Mouse (Mus musculus) small intestine, adult 2 months (tissue): ENCODE data around the gene Olfr1355. TPM values are rescaled to one million over a fixed set of nuclear protein-coding genes. Genes with fewer than 3 reads are reported as not detected.
"Not testable (repeated sequence)": the region's sequence is repeated elsewhere in the genome, so short reads cannot be mapped to it uniquely, and the experiment has no call there.

ENCODE experiments used
- H3K27ac ChIP-seq: fragments of 200-500 bp; 2 replicates; pipeline ENCODE4 v1.5.1; 2012; ENCODE audit warnings: low read depth, low read length, control low read depth, inconsistent platforms; ENCODE audit not compliant: insufficient read depth
- H3K27me3 ChIP-seq: fragments of 200-500 bp; 2 replicates; pipeline ENCODE4 v1.6.1; 2012; ENCODE audit warnings: mild to moderate bottlenecking, moderate library complexity, low read length, inconsistent platforms; ENCODE audit not compliant: control insufficient read depth, insufficient read depth
- H3K36me3 ChIP-seq: fragments of 200-500 bp; 2 replicates; pipeline ENCODE4 v1.6.1; 2012; ENCODE audit warnings: mild to moderate bottlenecking, low read length, control low read depth, inconsistent platforms; ENCODE audit not compliant: control insufficient read depth, insufficient read depth
- H3K4me1 ChIP-seq: fragments of 200-500 bp; 2 replicates; pipeline ENCODE4 v1.6.1; 2012; ENCODE audit warnings: low read length, inconsistent platforms, mixed read lengths; ENCODE audit not compliant: control insufficient read depth, insufficient read depth, insufficient read length
- H3K4me3 ChIP-seq: fragments of 200-500 bp; 2 replicates; pipeline ENCODE4 v1.5.1; 2012; ENCODE audit warnings: low read depth, mild to moderate bottlenecking, control low read depth, inconsistent platforms, low read length, moderate library complexity
- CTCF ChIP-seq: fragments of 200-500 bp; IDR thresholded peaks from 2 replicates; pipeline ENCODE4 v1.5.1; 2012; ENCODE audit warnings: low read depth, mild to moderate bottlenecking, control low read depth, inconsistent platforms, low read length, moderate library complexity, mixed read lengths; ENCODE audit not compliant: insufficient replicate concordance, insufficient read length; ENCODE audit errors: extremely low read depth
- POLR2A ChIP-seq: fragments of 200-500 bp; IDR thresholded peaks from 2 replicates; pipeline ENCODE4 v1.6.1; 2012; ENCODE audit warnings: low read depth, mild to moderate bottlenecking, control low read depth, inconsistent platforms, low read length, moderate library complexity
- WGBS: fragments of 180-500 bp; shearing (Covaris S2); methylation state at CpG from one replicate; pipeline ENCODE4 v1.1.7; 2018; 5-methylcytosine and 5-hydroxymethylcytosine counted together
- polyA plus RNA-seq: library from polyadenylated mRNA; depleted of rRNA; stranded (reverse); fragments of >200 nt; gene quantifications from 2 replicates; pipeline ENCODE4 v1.2.3, GENCODE M21; 2012; rRNA removed

The Olfr1355 gene
- not detected in 2 replicates for polyA plus RNA-seq

GRCm38 (mm10) chr10:78875240-78875639 is at the start of gene Olfr1355:
Gene Olfr1355, plus strand, starts transcription at chr10:78875540.
- H3K36me3 ChIP-seq = no peaks in the 10 kb centered on the region
- no peak within 1 kb of the TSS for H3K4me3 ChIP-seq
- H3K27me3 ChIP-seq = no peaks in the 10 kb centered on the region
- WGBS = 65% methylated on average over 2 of the region's 2 CpGs
- H3K27ac ChIP-seq = no peak within 1 kb of the TSS
- H3K4me1 ChIP-seq = no peaks in the 10 kb centered on the region
- TF ChIP-seq POLR2A (no peak), CTCF (no peak)

GRCm38 (mm10) chr10:78840456-78840855 is 34.9 kb upstream of the Olfr1355 start:
- 91% methylated on average over 12 of the region's 12 CpGs for WGBS
- not testable (repeated sequence) for H3K4me1 ChIP-seq, H3K27me3 ChIP-seq, H3K36me3 ChIP-seq, H3K4me3 ChIP-seq, H3K27ac ChIP-seq

DNA sequence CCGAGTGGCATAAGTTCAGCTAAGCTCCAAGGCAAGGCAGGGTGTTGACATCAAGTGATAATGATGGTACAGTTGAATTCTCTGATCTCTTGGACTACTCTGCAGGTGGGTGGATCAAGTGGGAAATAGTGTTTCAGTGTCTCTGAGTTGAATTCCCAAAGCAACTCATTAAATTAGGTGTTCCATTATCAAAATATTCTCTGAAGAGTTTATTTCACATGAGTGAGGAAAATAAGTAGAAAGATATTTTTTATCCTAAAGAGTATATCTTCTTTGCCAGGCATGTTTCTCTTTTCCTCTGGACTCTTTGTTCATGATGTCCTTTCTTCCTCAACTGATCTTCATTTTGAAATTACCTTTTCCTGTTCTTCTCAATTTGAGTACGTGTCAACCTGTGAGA is 23.3 kb upstream of the Olfr1355 start, which contains the start of gene Olfr1356:
TSS of gene Olfr1356 (minus strand) at position 101 of the 400 bp plus-strand sequence.
- 81% methylated on average over 2 of the region's 2 CpGs for WGBS
- no peak for TF ChIP-seq CTCF
- TF ChIP-seq POLR2A = no peak
- Histone ChIP-seq H3K36me3 (no peaks in the 10 kb centered on the region), H3K27me3 (no peaks in the 10 kb centered on the region), H3K4me1 (no peaks in the 10 kb centered on the region), H3K4me3 (no peak within 1 kb of the TSS), H3K27ac (no peak within 1 kb of the TSS)

- H3K27me3 ChIP-seq, H3K36me3 ChIP-seq, H3K27ac ChIP-seq, H3K4me1 ChIP-seq, H3K4me3 ChIP-seq: not testable (repeated sequence)
- WGBS = 72% methylated on average over 1 of the region's 1 CpGs
These were observed 37.5 kb downstream of the Olfr1355 start, which contains the start of gene Olfr1354 for GRCm38 (mm10) chr10:78912871-78913270. Gene Olfr1354, plus strand, starts transcription at chr10:78913171.

Other genes with a start within 250 kb of the Olfr1355 start
- not detected in 2 replicates for gene Casp14, start 157.2 kb upstream of the Olfr1355 start, polyA plus RNA-seq
- not detected in 2 replicates for gene Ccdc105, start 122.5 kb upstream of the Olfr1355 start, polyA plus RNA-seq
- 0.09 TPM in 1 of 2 replicates, not detected in the other for gene Slc1a6, start 95.0 kb upstream of the Olfr1355 start, polyA plus RNA-seq
- not detected in 2 replicates for gene Olfr1356, start 23.4 kb upstream of the Olfr1355 start, polyA plus RNA-seq
- not detected in 2 replicates for gene Olfr1354, start 37.6 kb downstream of the Olfr1355 start, polyA plus RNA-seq
- not detected in 2 replicates for gene Olfr8, start 75.1 kb downstream of the Olfr1355 start, polyA plus RNA-seq
- not detected in 2 replicates for gene Olfr1353, start 87.8 kb downstream of the Olfr1355 start, polyA plus RNA-seq
- gene Olfr1352, start 105.5 kb downstream of the Olfr1355 start, polyA plus RNA-seq = not detected in 2 replicates
- not detected in 2 replicates for gene Olfr1351, start 136.9 kb downstream of the Olfr1355 start, polyA plus RNA-seq
- gene Olfr57, start 153.2 kb downstream of the Olfr1355 start, polyA plus RNA-seq = not detected in 2 replicates
- gene 2610008E11Rik, start 222.1 kb downstream of the Olfr1355 start, polyA plus RNA-seq = 0.51 and 0.55 TPM in 2 replicates